Mouse (Mus musculus): Measurements from ENCODE around the gene Arhgef12.

GRCm38 (mm10) chr9:43070153-43070552 lies 36.9 kb downstream of the Arhgef12 start:
- TF ChIP-seq CTCF (IDR thresholded peaks at IDR 0.05; ENCODE audit: control insufficient read depth, insufficient read depth, insufficient replicate concordance, low read depth, low read length) (no peak), POLR2A (IDR thresholded peaks at IDR 0.05; ENCODE audit: control insufficient read depth, low read depth, low read length) (no peak)
